10 mouse cellular contexts compared by ENCODE assay signal in genomic region chr4:131303936-131304335, GRCm38 (mm10).
DNase-seq lines count a peak whose midpoint lies in the region; ATAC-seq and TF ChIP-seq lines count a peak whose summit lies in the region.
"Had no signal": no experiment of that assay in that cellular context is flagged by ENCODE, and none has a peak within 500 bp of the region (broad histone marks: within the 10 kb centered on the region; RNA-seq: fewer than 3 reads in every experiment).

No protein-coding gene starts in this region.

- no peaks in the 10 kb centered on the region for H3K9me3 ChIP-seq in forebrain, postnatal 0 days (ENCODE audit: low read length)
- no peaks in the 10 kb centered on the region for H3K9me3 ChIP-seq in forebrain, embryonic 15.5 days
- H3K9me3 ChIP-seq in hindbrain, postnatal 0 days (ENCODE audit: low read length) = no peaks in the 10 kb centered on the region
- H3K9me3 ChIP-seq in hindbrain, embryonic 11.5 days (ENCODE audit: control insufficient read depth, low read length) = no peaks in the 10 kb centered on the region
- no peaks in the 10 kb centered on the region for H3K9me3 ChIP-seq in lung, embryonic 14.5 days (ENCODE audit: low read depth, low read length)
- H3K9me3 ChIP-seq: limb, embryonic 15.5 days; lung, embryonic 15.5 days; midbrain, embryonic 10.5 days had no signal

- DNase-seq in forebrain, postnatal 0 days = peak; percentile 36
- peak; percentile 62 for DNase-seq in hindbrain, postnatal 0 days (ENCODE audit: low spot score)
- no peak for DNase-seq in hindbrain, embryonic 11.5 days (ENCODE audit: low spot score)
- DNase-seq in lung, embryonic 14.5 days = peak; percentile 40
- DNase-seq in lung, adult 2 months = no peak
- DNase-seq in retina, postnatal 7 days (ENCODE audit: low read depth, low spot score) = peak; percentile 6

- H3K4me2 ChIP-seq in forebrain, postnatal 0 days (ENCODE audit: low read depth) = peak overlapping the region; percentile 0; the same call in 1 of the 2 replicates
- no peak overlapping the region for H3K4me2 ChIP-seq in forebrain, embryonic 15.5 days (replicated peaks)
- no peak overlapping the region for H3K4me2 ChIP-seq in hindbrain, postnatal 0 days (ENCODE audit: low read depth, low read length)
- no peak overlapping the region for H3K4me2 ChIP-seq in hindbrain, embryonic 11.5 days (replicated peaks; ENCODE audit: low read depth, low read length)
- H3K4me2 ChIP-seq in lung, embryonic 14.5 days = no peak overlapping the region
- H3K4me2 ChIP-seq: limb, embryonic 15.5 days; lung, embryonic 15.5 days had no signal

- no peak for TF ChIP-seq POLR2A in lung, adult 2 months (IDR thresholded peaks at IDR 0.05; ENCODE audit: borderline replicate concordance, extremely low read depth, low read depth, low read length)

- H3K9ac ChIP-seq in forebrain, postnatal 0 days = no peak overlapping the region
- H3K9ac ChIP-seq in forebrain, embryonic 15.5 days (replicated peaks) = no peak overlapping the region
- H3K9ac ChIP-seq in hindbrain, postnatal 0 days (replicated peaks; ENCODE audit: low read length) = no peak overlapping the region
- H3K9ac ChIP-seq in hindbrain, embryonic 11.5 days (ENCODE audit: low read depth, low read length) = no peak overlapping the region
- no peak overlapping the region for H3K9ac ChIP-seq in lung, embryonic 14.5 days
- H3K9ac ChIP-seq: limb, embryonic 15.5 days; lung, embryonic 15.5 days had no signal

- peak overlapping the region; percentile 59 for H3K27ac ChIP-seq in forebrain, postnatal 0 days (ENCODE audit: low read depth, low read length)
- H3K27ac ChIP-seq in forebrain, embryonic 15.5 days (replicated peaks) = no peak overlapping the region
- no peak overlapping the region for H3K27ac ChIP-seq in hindbrain, postnatal 0 days
- no peak overlapping the region for H3K27ac ChIP-seq in hindbrain, embryonic 11.5 days (ENCODE audit: low read depth, low read length)
- no peak overlapping the region for H3K27ac ChIP-seq in lung, embryonic 14.5 days (ENCODE audit: low read depth)
- H3K27ac ChIP-seq: limb, embryonic 15.5 days; lung, embryonic 15.5 days; midbrain, embryonic 10.5 days had no signal

- H3K4me1 ChIP-seq in forebrain, postnatal 0 days (ENCODE audit: insufficient read depth) = peaks cover 20% of the 10 kb centered on the region
- peaks cover 19% of the 10 kb centered on the region for H3K4me1 ChIP-seq in forebrain, embryonic 15.5 days
- H3K4me1 ChIP-seq in hindbrain, postnatal 0 days (ENCODE audit: insufficient read depth, low read length) = no peaks in the 10 kb centered on the region; the same call in 1 of the 2 replicates
- H3K4me1 ChIP-seq in hindbrain, embryonic 11.5 days (replicated peaks; ENCODE audit: control insufficient read depth, insufficient read depth, low read length) = no peaks in the 10 kb centered on the region; the same call in 1 of the 2 replicates
- no peaks in the 10 kb centered on the region for H3K4me1 ChIP-seq in lung, embryonic 14.5 days (ENCODE audit: insufficient read depth)
- H3K4me1 ChIP-seq in lung, adult 2 months (ENCODE audit: control insufficient read depth, insufficient read depth, low read length) = no peaks in the 10 kb centered on the region
- H3K4me1 ChIP-seq: lung, embryonic 15.5 days had no signal

- H3K36me3 ChIP-seq in forebrain, postnatal 0 days (ENCODE audit: insufficient read depth) = no peaks in the 10 kb centered on the region
- no peaks in the 10 kb centered on the region for H3K36me3 ChIP-seq in forebrain, embryonic 15.5 days
- H3K36me3 ChIP-seq in hindbrain, postnatal 0 days (ENCODE audit: insufficient read depth, low read length) = no peaks in the 10 kb centered on the region
- no peaks in the 10 kb centered on the region for H3K36me3 ChIP-seq in hindbrain, embryonic 11.5 days (ENCODE audit: control insufficient read depth, insufficient read depth, low read length)
- no peaks in the 10 kb centered on the region for H3K36me3 ChIP-seq in lung, embryonic 14.5 days (ENCODE audit: insufficient read depth)
- H3K36me3 ChIP-seq: limb, embryonic 15.5 days; lung, embryonic 15.5 days; midbrain, embryonic 10.5 days had no signal

- ATAC-seq in forebrain, postnatal 0 days = peak; percentile 10; the same call in 1 of the 2 replicates
- no peak for ATAC-seq in forebrain, embryonic 15.5 days (replicated peaks)
- no peak for ATAC-seq in hindbrain, postnatal 0 days
- ATAC-seq in hindbrain, embryonic 11.5 days (ENCODE audit: low FRiP score) = no peak
- no peak for ATAC-seq in lung, embryonic 14.5 days (ENCODE audit: insufficient read depth)

- 66% methylated on average over 3 of the region's 3 CpGs for WGBS in forebrain, postnatal 0 days
- 60% methylated on average over 3 of the region's 3 CpGs for WGBS in forebrain, embryonic 15.5 days
- 63% methylated on average over 3 of the region's 3 CpGs for WGBS in hindbrain, postnatal 0 days
- 82% methylated on average over 3 of the region's 3 CpGs for WGBS in hindbrain, embryonic 11.5 days
- WGBS in lung, embryonic 14.5 days = 71% methylated on average over 3 of the region's 3 CpGs
- WGBS in lung, adult 2 months = 81% methylated on average over 3 of the region's 3 CpGs

- H3K4me3 ChIP-seq in forebrain, postnatal 0 days (ENCODE audit: low read depth, low read length) = no peak overlapping the region
- no peak overlapping the region for H3K4me3 ChIP-seq in forebrain, embryonic 15.5 days
- H3K4me3 ChIP-seq in hindbrain, postnatal 0 days (ENCODE audit: low read length) = no peak overlapping the region
- no peak overlapping the region for H3K4me3 ChIP-seq in hindbrain, embryonic 11.5 days (ENCODE audit: low read depth, low read length)
- no peak overlapping the region for H3K4me3 ChIP-seq in lung, embryonic 14.5 days (ENCODE audit: low read depth, low read length)
- H3K4me3 ChIP-seq in lung, adult 2 months (replicated peaks; ENCODE audit: extremely low read depth, low read depth, low read length) = no peak overlapping the region
- H3K4me3 ChIP-seq: limb, embryonic 15.5 days; lung, embryonic 15.5 days; midbrain, embryonic 10.5 days had no signal

- no peak for TF ChIP-seq CTCF in forebrain, postnatal 0 days (IDR thresholded peaks at IDR 0.05; ENCODE audit: low read depth)
- no peak for TF ChIP-seq CTCF in hindbrain, postnatal 0 days (IDR thresholded peaks at IDR 0.05; ENCODE audit: low read depth)
- TF ChIP-seq CTCF in lung, embryonic 14.5 days (IDR thresholded peaks at IDR 0.05; ENCODE audit: low read depth) = no peak
- TF ChIP-seq CTCF in lung, adult 2 months (IDR thresholded peaks at IDR 0.05; ENCODE audit: insufficient read depth, low read length) = no peak

- H3K27me3 ChIP-seq in forebrain, postnatal 0 days (ENCODE audit: insufficient read depth, low read length) = no peaks in the 10 kb centered on the region
- H3K27me3 ChIP-seq in forebrain, embryonic 15.5 days = no peaks in the 10 kb centered on the region
- H3K27me3 ChIP-seq in hindbrain, postnatal 0 days (ENCODE audit: insufficient read depth, low read length) = no peaks in the 10 kb centered on the region
- no peaks in the 10 kb centered on the region for H3K27me3 ChIP-seq in hindbrain, embryonic 11.5 days (ENCODE audit: control insufficient read depth, insufficient read depth, low read length)
- H3K27me3 ChIP-seq in lung, embryonic 14.5 days (ENCODE audit: insufficient read depth, low read length) = no peaks in the 10 kb centered on the region
- H3K27me3 ChIP-seq: limb, embryonic 15.5 days; lung, embryonic 15.5 days had no signal

Comparison
In these comparisons a context has a peak if more than half of its experiments do, and no peak if none do; other contexts are left out.
1. DNase-seq: peak in forebrain, postnatal 0 days (single experiment), hindbrain, postnatal 0 days (single experiment), lung, embryonic 14.5 days (single experiment) and retina, postnatal 7 days (single experiment); none in hindbrain, embryonic 11.5 days (single experiment) and lung, adult 2 months (single experiment).